Mouse (Mus musculus) megakaryocyte, embryonic 14.5 days (primary cell): ENCODE data around the gene Ctrc.

ENCODE experiments used
- FLI1 ChIP-seq: IDR thresholded peaks from 2 replicates; pipeline ENCODE4 v1.6.1; 2012; ENCODE audit warnings: low read length, inconsistent platforms, mixed read lengths
- GATA1 ChIP-seq: IDR thresholded peaks from 3 replicates; pipeline ENCODE4 v1.6.1; 2012; ENCODE audit warnings: mixed read lengths, low read length, inconsistent platforms, borderline replicate concordance

DNA sequence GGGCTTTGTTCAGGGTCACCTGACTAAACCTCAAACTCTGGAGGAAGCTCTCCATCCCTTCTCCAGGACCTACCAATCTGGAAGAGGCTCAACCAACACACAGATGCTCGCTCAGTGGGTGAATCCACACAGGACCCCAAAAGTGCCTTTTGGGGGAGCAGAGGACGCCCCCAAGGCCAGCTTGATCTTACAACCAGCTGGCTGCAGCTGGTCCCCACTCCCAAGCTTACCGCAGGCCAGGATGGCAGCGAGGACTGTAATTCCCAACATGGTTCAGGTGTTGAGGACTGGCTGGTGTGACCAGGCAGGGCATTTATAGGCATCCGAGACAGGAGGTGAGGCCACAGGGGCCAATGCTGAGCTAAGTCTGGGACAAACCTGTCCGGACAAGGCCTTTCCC is at the start of gene Ctrc:
- TF ChIP-seq GATA1 = no peak
- TF ChIP-seq FLI1 = no peak
